Mouse (Mus musculus) heart, postnatal 0 days (tissue): ENCODE measurements around the gene Bmpr1b. TPM values are rescaled to one million over a fixed set of nuclear protein-coding genes. Genes with fewer than 3 reads are reported as not detected.
A peak's percentile ranks its signal among the peaks of the same experiment; 100 is the strongest.

Source experiments
- ATAC-seq: fragments of 200-750 bp; cut with Nextera tagmentation; 2 replicates; pipeline ENCODE4 v1.8.0; 2017; ENCODE audit warnings: low read depth, moderate number of reproducible peaks, moderate library complexity; ENCODE audit not compliant: insufficient read depth
- DNase-seq: peaks from one replicate; pipeline ENCODE4 v3.0.0-alpha.2; 2016; ENCODE audit warnings: low spot score
- H3K27ac ChIP-seq: fragments of 300-500 bp; sonication (generic); 2 replicates; pipeline ENCODE4 v1.5.1; 2014; ENCODE audit warnings: low read depth, mild to moderate bottlenecking
- H3K27me3 ChIP-seq: fragments of 300-500 bp; sonication (generic); 2 replicates; pipeline ENCODE4 v1.6.1; 2014; ENCODE audit warnings: low read length, mixed read lengths; ENCODE audit not compliant: control insufficient read depth, insufficient read depth
- H3K36me3 ChIP-seq: fragments of 300-500 bp; sonication (generic); replicated peaks from 2 replicates; pipeline ENCODE4 v1.6.1; 2014; ENCODE audit warnings: low read length, mixed read lengths; ENCODE audit not compliant: control insufficient read depth, insufficient read depth
- H3K4me1 ChIP-seq: fragments of 300-500 bp; sonication (generic); 2 replicates; pipeline ENCODE4 v1.6.1; 2014; ENCODE audit warnings: antibody characterized with exemption; ENCODE audit not compliant: control insufficient read depth, insufficient read depth
- H3K4me2 ChIP-seq: fragments of 300-500 bp; sonication (generic); 2 replicates; pipeline ENCODE4 v1.6.1; 2014; ENCODE audit warnings: low read depth, mild to moderate bottlenecking, low read length, moderate library complexity
- H3K4me3 ChIP-seq: fragments of 300-500 bp; sonication (generic); 2 replicates; pipeline ENCODE4 v1.5.1; 2014; ENCODE audit warnings: low read depth, low read length
- H3K9ac ChIP-seq: fragments of 300-500 bp; sonication (generic); replicated peaks from 2 replicates; pipeline ENCODE4 v1.6.1; 2014; ENCODE audit warnings: low read depth, low read length, mixed read lengths
- H3K9me3 ChIP-seq: fragments of 300-500 bp; sonication (generic); replicated peaks from 2 replicates; pipeline ENCODE4 v1.6.1; 2016; ENCODE audit warnings: low read length; ENCODE audit not compliant: control insufficient read depth
- CTCF ChIP-seq: IDR thresholded peaks from 2 replicates; pipeline ENCODE4 v1.5.1; 2016; ENCODE audit warnings: antibody characterized with exemption, control low read depth, low read depth
- EP300 ChIP-seq: IDR thresholded peaks from 2 replicates; pipeline ENCODE4 v1.6.1; 2016; ENCODE audit warnings: antibody characterized with exemption, low read depth
- WGBS: fragments of 180-500 bp; shearing (Covaris S2); extraction: QIAGEN DNeasy Blood & Tissue Kit; methylation state at CpG from one replicate; pipeline ENCODE4 v1.1.7; 2014; 5-methylcytosine and 5-hydroxymethylcytosine counted together
- polyA plus RNA-seq: library from polyadenylated mRNA; unstranded; fragments of >200 nt; fragmentation: Nextera tagmentation; extraction: Ambion mirVana; gene quantifications from 2 replicates; pipeline ENCODE4 v1.2.1, GENCODE M21; 2015
- total RNA-seq: library from RNA; depleted of rRNA; stranded (reverse); fragments of >200 nt; gene quantifications from 2 replicates; pipeline ENCODE4 v1.2.3, GENCODE M21; 2014; ENCODE audit warnings: low replicate concordance

Bmpr1b gene
- total and polyA plus RNA-seq, 2 experiments from 2014 or later, result 0.11 to 0.95 TPM

DNA sequence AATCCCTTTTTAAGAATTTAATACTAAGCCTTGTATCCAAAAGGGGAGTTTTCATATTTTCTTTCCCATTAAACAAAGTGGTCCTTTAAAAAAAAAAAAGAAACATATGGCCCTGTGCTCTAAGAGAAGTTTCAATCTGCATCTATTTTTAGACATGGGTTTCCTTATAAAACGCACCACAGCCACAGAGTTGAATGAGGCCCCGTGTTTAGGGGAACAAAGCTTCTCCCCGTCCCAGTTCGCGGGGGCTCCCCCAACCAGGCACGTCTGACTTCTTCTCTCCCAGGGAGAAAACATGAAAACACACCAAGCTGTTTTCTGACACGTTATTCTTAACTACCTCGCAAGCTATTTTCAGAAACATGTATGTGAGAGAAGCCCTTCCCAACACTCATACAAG, 218.6 kb downstream of the Bmpr1b start:
- ATAC-seq (peak; percentile 30; the same call in 1 of the 2 replicates), DNase-seq (peak; percentile 14)
- Histone ChIP-seq H3K9ac (no peak overlapping the region), H3K27ac (0 out of 2 replicates have a peak overlapping the region, but pooled peaks have one; percentile 16), H3K4me1 (no peaks in the 10 kb centered on the region), H3K4me3 (peak overlapping the region; percentile 20; the same call in 1 of the 2 replicates), H3K27me3 (no peaks in the 10 kb centered on the region), H3K4me2 (peak overlapping the region; percentile 49), H3K36me3 (no peaks in the 10 kb centered on the region), H3K9me3 (no peaks in the 10 kb centered on the region)
- WGBS, result 18% methylated on average over 8 of the region's 8 CpGs
- TF ChIP-seq EP300, result no peak
- TF ChIP-seq CTCF, result no peak

DNA sequence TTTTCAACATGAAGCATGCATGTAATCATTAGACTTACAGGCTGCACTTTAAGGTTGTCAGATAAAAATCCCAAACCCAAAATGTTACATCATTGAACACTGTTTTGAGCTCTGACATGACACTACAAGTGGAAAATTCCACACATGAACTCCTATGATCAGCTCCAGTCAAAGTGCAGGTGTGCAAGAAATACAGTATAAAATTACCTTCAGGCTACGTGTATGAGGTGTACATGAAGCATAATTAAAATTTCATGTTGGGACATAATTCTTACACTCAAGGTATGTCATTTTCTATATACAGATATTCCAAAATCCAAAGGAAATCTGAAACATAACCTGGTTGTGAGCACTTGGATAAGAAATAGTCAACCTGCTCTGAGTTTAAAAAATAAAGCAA, 220.7 kb downstream of the Bmpr1b start:
- Histone ChIP-seq H3K4me1 (no peaks in the 10 kb centered on the region), H3K4me2 (no peak overlapping the region), H3K27me3 (no peaks in the 10 kb centered on the region), H3K9ac (no peak overlapping the region), H3K4me3 (no peak overlapping the region), H3K9me3 (no peaks in the 10 kb centered on the region), H3K27ac (no peak overlapping the region), H3K36me3 (no peaks in the 10 kb centered on the region)
- TF ChIP-seq EP300, result no peak
- TF ChIP-seq CTCF, result no peak
- WGBS, result 84% methylated on average over 1 of the region's 1 CpGs
- ATAC-seq, result no peak
- DNase-seq, result no peak

DNA sequence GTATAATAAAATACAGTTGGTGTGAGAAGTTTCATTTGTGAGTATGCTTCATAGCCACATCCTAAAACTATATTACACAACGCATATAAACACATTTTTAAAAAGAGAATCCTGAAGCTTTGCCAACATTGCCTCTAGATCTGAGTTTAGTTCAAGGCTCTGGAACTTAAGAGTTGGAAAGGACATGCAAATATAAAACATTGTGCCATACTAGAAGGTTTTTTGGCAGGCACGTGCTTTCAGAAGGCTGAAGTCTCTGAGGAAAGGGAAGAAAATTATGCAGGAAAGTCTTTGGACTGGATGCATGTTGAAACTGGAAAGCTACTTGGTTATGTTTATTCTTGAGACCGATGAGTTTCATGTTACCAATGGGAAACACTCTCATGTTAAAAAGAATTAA, 221.1 kb downstream of the Bmpr1b start:
- no peak overlapping the region for H3K4me3 ChIP-seq
- 75% methylated on average over 3 of the region's 3 CpGs for WGBS
- ATAC-seq, result no peak
- no peaks in the 10 kb centered on the region for H3K4me1 ChIP-seq
- no peak overlapping the region for H3K9ac ChIP-seq
- H3K27ac ChIP-seq, result no peak overlapping the region
- H3K36me3 ChIP-seq, result no peaks in the 10 kb centered on the region
- TF ChIP-seq EP300 (no peak), CTCF (no peak)
- no peak overlapping the region for H3K4me2 ChIP-seq
- H3K27me3 ChIP-seq, result no peaks in the 10 kb centered on the region
- H3K9me3 ChIP-seq, result no peaks in the 10 kb centered on the region
- DNase-seq, result no peak

DNA sequence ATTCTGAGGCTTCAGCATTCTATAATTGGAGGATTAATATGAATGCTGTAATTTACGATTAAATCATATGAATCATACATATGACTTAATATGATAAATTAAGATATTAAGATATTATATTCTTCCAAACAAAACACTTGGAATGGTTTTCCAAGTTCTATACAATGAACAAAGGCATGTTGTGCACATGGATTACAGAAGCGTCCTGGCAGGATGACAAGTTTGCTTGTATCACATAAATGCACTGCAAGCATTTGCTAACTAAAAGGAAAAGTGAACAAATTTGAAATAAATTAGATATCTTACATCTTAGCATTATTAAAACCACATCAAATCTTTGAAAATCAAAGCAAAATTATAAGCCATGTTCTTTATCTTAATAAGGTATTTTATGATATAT, 222.4 kb downstream of the Bmpr1b start:
- H3K4me1 ChIP-seq, result no peaks in the 10 kb centered on the region
- H3K36me3 ChIP-seq, result no peaks in the 10 kb centered on the region
- H3K27me3 ChIP-seq, result no peaks in the 10 kb centered on the region
- H3K4me3 ChIP-seq, result no peak overlapping the region
- DNase-seq (no peak), ATAC-seq (no peak)
- H3K9me3 ChIP-seq, result no peaks in the 10 kb centered on the region
- 74% methylated on average over 2 of the region's 2 CpGs for WGBS
- H3K27ac ChIP-seq, result no peak overlapping the region
- TF ChIP-seq EP300 (no peak), CTCF (no peak)
- H3K9ac ChIP-seq, result no peak overlapping the region
- H3K4me2 ChIP-seq, result no peak overlapping the region

DNA sequence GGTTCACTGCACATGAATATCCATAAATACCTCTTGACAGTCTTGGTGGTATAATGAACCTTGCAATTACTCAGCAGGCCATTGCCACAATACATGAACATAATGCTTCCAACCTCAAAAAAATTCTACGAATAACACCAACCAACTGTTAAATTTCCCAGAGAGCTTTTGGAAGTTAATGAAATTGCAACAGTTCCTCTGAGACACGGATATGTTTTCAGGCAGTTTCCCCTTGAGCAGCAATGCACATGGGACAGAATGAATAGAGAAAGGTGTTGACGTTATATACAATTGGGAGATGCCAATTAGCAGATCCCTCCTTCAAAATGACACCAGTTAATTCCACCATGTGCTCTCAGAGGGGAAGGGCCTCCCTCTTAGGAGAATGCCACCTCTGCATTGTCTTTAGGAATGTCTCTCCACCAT, 225.9 kb downstream of the Bmpr1b start:
- ATAC-seq (no peak), DNase-seq (no peak)
- Histone ChIP-seq H3K9me3 (no peaks in the 10 kb centered on the region), H3K27ac (no peak overlapping the region), H3K27me3 (no peaks in the 10 kb centered on the region), H3K4me2 (no peak overlapping the region), H3K4me1 (no peaks in the 10 kb centered on the region), H3K36me3 (no peaks in the 10 kb centered on the region), H3K4me3 (no peak overlapping the region), H3K9ac (no peak overlapping the region)
- TF ChIP-seq CTCF (no peak), EP300 (no peak)
- 76% methylated on average over 3 of the region's 3 CpGs for WGBS

DNA sequence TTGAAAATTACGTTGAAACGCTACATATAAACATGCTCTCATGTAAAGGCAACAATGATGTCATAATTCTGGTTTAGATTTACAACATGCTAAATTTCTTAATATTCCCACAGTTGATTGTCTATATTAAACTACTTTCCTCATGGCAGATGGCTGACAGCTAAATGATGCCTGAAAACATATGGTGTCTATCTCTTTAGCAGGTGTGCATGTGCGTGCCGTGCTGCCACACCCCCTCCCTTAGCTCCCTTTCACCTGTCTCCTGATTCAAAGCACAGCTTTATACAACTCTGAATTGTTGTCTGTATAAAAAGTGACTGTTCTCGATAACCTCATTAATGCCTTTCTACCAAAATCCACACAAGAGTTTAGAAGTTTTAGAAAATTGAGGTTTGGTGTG, 229.0 kb downstream of the Bmpr1b start:
- no peak overlapping the region for H3K4me3 ChIP-seq
- no peaks in the 10 kb centered on the region for H3K36me3 ChIP-seq
- H3K4me2 ChIP-seq, result no peak overlapping the region
- H3K9me3 ChIP-seq, result no peaks in the 10 kb centered on the region
- no peak for DNase-seq
- 93% methylated on average over 5 of the region's 5 CpGs for WGBS
- H3K9ac ChIP-seq, result no peak overlapping the region
- no peaks in the 10 kb centered on the region for H3K27me3 ChIP-seq
- no peak overlapping the region for H3K27ac ChIP-seq
- ATAC-seq, result no peak
- H3K4me1 ChIP-seq, result no peaks in the 10 kb centered on the region
- TF ChIP-seq EP300 (no peak), CTCF (no peak)
